Mouse (Mus musculus): ENCODE data around the gene Xdh. TPM values are rescaled to one million over a fixed set of nuclear protein-coding genes. Genes with fewer than 3 reads are reported as not detected.

Gene Xdh
- total RNA-seq, 1 experiment: 0.13 TPM

DNA sequence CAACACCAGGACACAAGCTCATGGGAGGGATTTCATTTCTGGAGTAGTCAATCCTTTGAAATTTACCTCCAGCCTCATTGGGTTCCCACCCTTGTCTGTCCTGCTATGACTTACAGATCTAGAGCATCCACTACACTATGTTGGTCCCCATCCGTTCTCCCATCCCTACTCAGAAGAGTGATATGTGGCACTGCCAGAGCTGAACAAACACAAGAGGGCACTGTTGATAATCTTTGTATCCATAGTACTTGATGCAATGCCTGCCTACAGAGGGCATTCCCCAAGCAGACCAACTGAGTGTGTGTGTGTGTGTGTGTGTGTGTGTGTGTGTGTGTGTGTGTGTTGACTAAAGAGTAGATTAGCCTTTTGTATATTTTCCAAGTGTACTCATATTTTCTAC lies 58.4 kb downstream of the Xdh start:
- no peak overlapping the region for H3K27ac ChIP-seq (ENCODE audit: insufficient read depth, low read depth, low read length, poor library complexity, severe bottlenecking)
- TF ChIP-seq HCFC1 (IDR thresholded peaks at IDR 0.05; ENCODE audit: borderline replicate concordance, insufficient read depth, low read length): no peak
- TF ChIP-seq CHD2 (IDR thresholded peaks at IDR 0.05; ENCODE audit: low read depth, low read length): no peak
- TF ChIP-seq ZC3H11A (IDR thresholded peaks at IDR 0.05; ENCODE audit: borderline replicate concordance, low read depth, low read length): no peak
- no peaks in the 10 kb centered on the region for H3K9me3 ChIP-seq (ENCODE audit: control insufficient read depth, insufficient read depth, low read depth, low read length)
- H3K4me3 ChIP-seq (ENCODE audit: insufficient read depth in 1 of 2, low read depth in 1 of 2, low read length in 2 of 2, poor library complexity in 1 of 2, severe bottlenecking in 1 of 2): no peak overlapping the region
- in situ Hi-C loops (cut with MboI; ENCODE audit: low sequenced_read_pairs in 2 of 2, unreplicated experiment in 2 of 2): loop anchor here in 1 of 2 experiments (25.0 kb wide), 1 partner anchor 579 kb away; no protein-coding TSS in a partner anchor
- no peaks in the 10 kb centered on the region for H3K4me1 ChIP-seq (ENCODE audit: control insufficient read depth in 2 of 2, insufficient read depth in 2 of 2, low read length in 2 of 2, poor library complexity in 1 of 2)
- H3K9ac ChIP-seq (ENCODE audit: insufficient read depth, low read depth, low read length, poor library complexity, severe bottlenecking): no peak overlapping the region
- no peak for DNase-seq (ENCODE audit: low read depth, low spot score)
- no peaks in the 10 kb centered on the region for H3K36me3 ChIP-seq (ENCODE audit: control insufficient read depth, insufficient read depth, low read length, poor library complexity, severe bottlenecking)

GRCm38 (mm10) chr17:73886071-73886785 lies 63.8 kb downstream of the Xdh start:
- in situ Hi-C loops (cut with MboI; ENCODE audit: low sequenced_read_pairs in 2 of 2, unreplicated experiment in 2 of 2): loop anchor here in 1 of 2 experiments (25.0 kb wide), 1 partner anchor 574 kb away; no protein-coding TSS in a partner anchor
- no peak overlapping the region for H3K4me3 ChIP-seq (ENCODE audit: insufficient read depth in 1 of 2, low read depth in 1 of 2, low read length in 2 of 2, poor library complexity in 1 of 2, severe bottlenecking in 1 of 2)
- TF ChIP-seq ZC3H11A (IDR thresholded peaks at IDR 0.05; ENCODE audit: borderline replicate concordance, low read depth, low read length) (no peak), ZNF384 (IDR thresholded peaks at IDR 0.05; ENCODE audit: low read depth, low read length) (no peak)
- H3K4me1 ChIP-seq (ENCODE audit: control insufficient read depth in 2 of 2, insufficient read depth in 2 of 2, low read length in 2 of 2, poor library complexity in 1 of 2): no peaks in the 10 kb centered on the region
- no peaks in the 10 kb centered on the region for H3K9me3 ChIP-seq (ENCODE audit: control insufficient read depth, insufficient read depth, low read depth, low read length)
- no peak overlapping the region for H3K9ac ChIP-seq (ENCODE audit: insufficient read depth, low read depth, low read length, poor library complexity, severe bottlenecking)
- no peaks in the 10 kb centered on the region for H3K36me3 ChIP-seq (ENCODE audit: control insufficient read depth, insufficient read depth, low read length, poor library complexity, severe bottlenecking)
- no peak for DNase-seq (ENCODE audit: low read depth, low spot score)
- no peak overlapping the region for H3K27ac ChIP-seq (ENCODE audit: insufficient read depth, low read depth, low read length, poor library complexity, severe bottlenecking)

DNA sequence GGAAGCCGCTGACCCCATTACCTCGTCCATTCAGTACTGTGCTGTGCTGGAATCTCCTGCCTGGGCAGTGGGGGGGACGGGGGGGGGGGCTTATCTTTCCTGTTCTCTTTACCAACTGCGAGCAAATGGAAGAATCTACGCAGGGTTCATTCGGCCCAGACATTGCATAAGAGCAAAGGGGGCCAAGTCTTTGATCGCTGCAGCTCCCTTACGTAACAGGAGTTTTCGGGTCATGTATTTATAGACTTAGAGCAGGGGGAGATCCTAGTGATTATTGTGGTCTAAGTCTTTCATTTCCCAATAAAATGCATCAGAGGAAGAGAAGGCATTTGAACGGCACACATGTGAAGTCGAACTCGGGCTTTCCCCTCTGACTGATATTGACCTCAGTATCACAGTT lies 66.7 kb downstream of the Xdh start:
- no peak for TF ChIP-seq ZNF384 (IDR thresholded peaks at IDR 0.05; ENCODE audit: low read depth, low read length)
- TF ChIP-seq MAFK (IDR thresholded peaks at IDR 0.05; ENCODE audit: insufficient read depth, low read depth, low read length): no peak
- no peak for TF ChIP-seq HCFC1 (IDR thresholded peaks at IDR 0.05; ENCODE audit: borderline replicate concordance, insufficient read depth, low read length)
- TF ChIP-seq ZC3H11A (IDR thresholded peaks at IDR 0.05; ENCODE audit: borderline replicate concordance, low read depth, low read length): no peak
- no peak for TF ChIP-seq CHD2 (IDR thresholded peaks at IDR 0.05; ENCODE audit: low read depth, low read length)
- no peak for DNase-seq (ENCODE audit: low read depth, low spot score)
- in situ Hi-C loops (cut with MboI; ENCODE audit: low sequenced_read_pairs in 2 of 2, unreplicated experiment in 2 of 2): loop anchor here (5.0 to 25.0 kb wide), 2 partner anchors 571 to 576 kb away; no protein-coding TSS in a partner anchor
- H3K4me3 ChIP-seq (ENCODE audit: insufficient read depth in 1 of 2, low read depth in 1 of 2, low read length in 2 of 2, poor library complexity in 1 of 2, severe bottlenecking in 1 of 2): no peak overlapping the region
- no peak overlapping the region for H3K9ac ChIP-seq (ENCODE audit: insufficient read depth, low read depth, low read length, poor library complexity, severe bottlenecking)
- no peaks in the 10 kb centered on the region for H3K9me3 ChIP-seq (ENCODE audit: control insufficient read depth, insufficient read depth, low read depth, low read length)
- H3K36me3 ChIP-seq (ENCODE audit: control insufficient read depth, insufficient read depth, low read length, poor library complexity, severe bottlenecking): no peaks in the 10 kb centered on the region
- H3K4me1 ChIP-seq (ENCODE audit: control insufficient read depth in 2 of 2, insufficient read depth in 2 of 2, low read length in 2 of 2, poor library complexity in 1 of 2): peaks cover 0 to 9% of the 10 kb centered on the region in 2 experiments; a peak in 1 of 4 replicates
- H3K27ac ChIP-seq (ENCODE audit: insufficient read depth, low read depth, low read length, poor library complexity, severe bottlenecking): no peak overlapping the region

DNA sequence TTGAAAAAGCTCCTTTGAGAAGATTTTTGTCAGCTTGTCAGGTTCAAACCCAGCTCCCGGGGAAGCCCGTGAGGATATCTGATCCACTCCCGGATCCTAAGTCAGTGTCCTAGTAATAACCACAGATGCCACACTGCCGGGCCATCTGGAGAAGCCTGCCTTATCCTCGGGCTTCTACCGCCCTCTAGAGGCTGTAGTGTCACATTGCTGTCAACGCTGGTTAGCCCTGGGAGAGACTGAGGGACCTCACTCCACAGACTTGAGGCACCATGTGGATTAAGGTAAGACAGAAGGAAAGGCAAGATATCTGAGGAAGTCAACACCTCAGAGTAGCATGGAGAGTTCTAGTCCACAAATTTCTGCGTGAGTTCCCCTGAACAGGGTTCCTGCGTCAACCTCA lies 67.8 kb downstream of the Xdh start:
- no peaks in the 10 kb centered on the region for H3K36me3 ChIP-seq (ENCODE audit: control insufficient read depth, insufficient read depth, low read length, poor library complexity, severe bottlenecking)
- H3K9me3 ChIP-seq (ENCODE audit: control insufficient read depth, insufficient read depth, low read depth, low read length): no peaks in the 10 kb centered on the region
- TF ChIP-seq MAFK (IDR thresholded peaks at IDR 0.05; ENCODE audit: insufficient read depth, low read depth, low read length) (no peak), ZC3H11A (IDR thresholded peaks at IDR 0.05; ENCODE audit: borderline replicate concordance, low read depth, low read length) (peak; percentile 91)
- H3K9ac ChIP-seq (ENCODE audit: insufficient read depth, low read depth, low read length, poor library complexity, severe bottlenecking): no peak overlapping the region
- H3K4me1 ChIP-seq (ENCODE audit: control insufficient read depth in 2 of 2, insufficient read depth in 2 of 2, low read length in 2 of 2, poor library complexity in 1 of 2): peaks cover 0 to 9% of the 10 kb centered on the region in 2 experiments; a peak in 1 of 4 replicates
- in situ Hi-C loops (cut with MboI; ENCODE audit: low sequenced_read_pairs in 2 of 2, unreplicated experiment in 2 of 2): loop anchor here (5.0 to 25.0 kb wide), 2 partner anchors 570 to 575 kb away; no protein-coding TSS in a partner anchor
- H3K4me3 ChIP-seq (ENCODE audit: insufficient read depth in 1 of 2, low read depth in 1 of 2, low read length in 2 of 2, poor library complexity in 1 of 2, severe bottlenecking in 1 of 2): no peak overlapping the region
- peak; percentile 64 for DNase-seq (ENCODE audit: low read depth, low spot score)
- H3K27ac ChIP-seq (ENCODE audit: insufficient read depth, low read depth, low read length, poor library complexity, severe bottlenecking): no peak overlapping the region

- Histone ChIP-seq H3K4me3 (ENCODE audit: insufficient read depth in 1 of 2, low read depth in 1 of 2, low read length in 2 of 2, poor library complexity in 1 of 2, severe bottlenecking in 1 of 2) (no peak overlapping the region), H3K9me3 (ENCODE audit: control insufficient read depth, insufficient read depth, low read depth, low read length) (no peaks in the 10 kb centered on the region), H3K27ac (ENCODE audit: insufficient read depth, low read depth, low read length, poor library complexity, severe bottlenecking) (no peak overlapping the region), H3K36me3 (ENCODE audit: control insufficient read depth, insufficient read depth, low read length, poor library complexity, severe bottlenecking) (no peaks in the 10 kb centered on the region), H3K9ac (ENCODE audit: insufficient read depth, low read depth, low read length, poor library complexity, severe bottlenecking) (no peak overlapping the region), H3K4me1 (ENCODE audit: control insufficient read depth in 2 of 2, insufficient read depth in 2 of 2, low read length in 2 of 2, poor library complexity in 1 of 2) (peaks cover 0 to 9% of the 10 kb centered on the region in 2 experiments; a peak in 1 of 4 replicates)
- in situ Hi-C loops (cut with MboI; ENCODE audit: low sequenced_read_pairs in 2 of 2, unreplicated experiment in 2 of 2): loop anchor here (5.0 to 25.0 kb wide), 2 partner anchors 569 to 574 kb away; no protein-coding TSS in a partner anchor
- no peak for DNase-seq (ENCODE audit: low read depth, low spot score)
- TF ChIP-seq ZC3H11A (IDR thresholded peaks at IDR 0.05; ENCODE audit: borderline replicate concordance, low read depth, low read length) (no peak), ZNF384 (IDR thresholded peaks at IDR 0.05; ENCODE audit: low read depth, low read length) (no peak), MAFK (IDR thresholded peaks at IDR 0.05; ENCODE audit: insufficient read depth, low read depth, low read length) (no peak), CHD2 (IDR thresholded peaks at IDR 0.05; ENCODE audit: low read depth, low read length) (no peak), HCFC1 (IDR thresholded peaks at IDR 0.05; ENCODE audit: borderline replicate concordance, insufficient read depth, low read length) (no peak)
Observed at GRCm38 (mm10) chr17:73881295-73881694, 68.7 kb downstream of the Xdh start.

All from ES-E14 (cell line).